Mouse (Mus musculus) C2C12 (cell line): ENCODE data around the gene Flt3. TPM values are rescaled to one million over a fixed set of nuclear protein-coding genes. Genes with fewer than 3 reads are reported as not detected.

Experiments
- H3K27me3 ChIP-seq: one replicate; pipeline ENCODE4 v1.6.1; 2011; ENCODE audit not compliant: control insufficient read depth, insufficient read depth, insufficient read length
- H3K36me3 ChIP-seq: one replicate; pipeline ENCODE4 v1.6.1; 2011; ENCODE audit not compliant: control insufficient read depth, insufficient read depth
- H3K4me3 ChIP-seq: one replicate; pipeline ENCODE4 v1.5.1; 2011; ENCODE audit warnings: mild to moderate bottlenecking, control low read depth; ENCODE audit not compliant: poor library complexity, insufficient read depth, severe bottlenecking
- H3K79me2 ChIP-seq: one replicate; pipeline ENCODE4 v1.6.1; 2011; ENCODE audit not compliant: control insufficient read depth, insufficient read depth
- H3K79me3 ChIP-seq: one replicate; pipeline ENCODE4 v1.6.1; 2011; ENCODE audit warnings: low read depth, control low read depth
- H3ac ChIP-seq: one replicate; pipeline ENCODE3; 2011; ENCODE audit warnings: low read depth; ENCODE audit not compliant: control insufficient read depth, insufficient read length
- CEBPB ChIP-seq: IDR thresholded peaks from one replicate; pipeline ENCODE4 v1.6.1; 2011; ENCODE audit warnings: low read depth, mild to moderate bottlenecking, control low read depth, moderate library complexity
- CTCF ChIP-seq: IDR thresholded peaks from one replicate; pipeline ENCODE4 v1.5.1; 2011; ENCODE audit not compliant: control insufficient read depth, insufficient read depth, insufficient read length
- FOSL1 ChIP-seq: IDR thresholded peaks from one replicate; pipeline ENCODE4 v1.8.0; 2011; ENCODE audit warnings: mild to moderate bottlenecking, low read length; ENCODE audit not compliant: poor library complexity, insufficient read depth, severe bottlenecking
- MAX ChIP-seq: IDR thresholded peaks from one replicate; pipeline ENCODE4 v1.6.1; 2011; ENCODE audit warnings: mild to moderate bottlenecking, control low read depth
- MYOD1 ChIP-seq: IDR thresholded peaks from one replicate; pipeline ENCODE4 v1.6.1; 2011; ENCODE audit warnings: low read depth; ENCODE audit not compliant: control insufficient read depth, insufficient read length
- MYOG ChIP-seq: IDR thresholded peaks from one replicate; pipeline ENCODE4 v1.6.1; 2011; ENCODE audit not compliant: control insufficient read depth, insufficient read length; ENCODE audit errors: extremely low read depth
- USF1 ChIP-seq: IDR thresholded peaks from one replicate; pipeline ENCODE4 v1.6.1; 2011; ENCODE audit warnings: low read depth, mild to moderate bottlenecking, control low read depth, moderate library complexity
- polyA plus RNA-seq: library from polyadenylated mRNA; unstranded; fragments of >200 nt; fragmentation: generic; extraction: Trizol; gene quantifications from one replicate; pipeline ENCODE4 v1.2.1, GENCODE M21; 2012; ENCODE audit warnings: missing spikeins

Gene Flt3
- polyA plus RNA-seq, 1 experiment: 0.01 TPM

DNA sequence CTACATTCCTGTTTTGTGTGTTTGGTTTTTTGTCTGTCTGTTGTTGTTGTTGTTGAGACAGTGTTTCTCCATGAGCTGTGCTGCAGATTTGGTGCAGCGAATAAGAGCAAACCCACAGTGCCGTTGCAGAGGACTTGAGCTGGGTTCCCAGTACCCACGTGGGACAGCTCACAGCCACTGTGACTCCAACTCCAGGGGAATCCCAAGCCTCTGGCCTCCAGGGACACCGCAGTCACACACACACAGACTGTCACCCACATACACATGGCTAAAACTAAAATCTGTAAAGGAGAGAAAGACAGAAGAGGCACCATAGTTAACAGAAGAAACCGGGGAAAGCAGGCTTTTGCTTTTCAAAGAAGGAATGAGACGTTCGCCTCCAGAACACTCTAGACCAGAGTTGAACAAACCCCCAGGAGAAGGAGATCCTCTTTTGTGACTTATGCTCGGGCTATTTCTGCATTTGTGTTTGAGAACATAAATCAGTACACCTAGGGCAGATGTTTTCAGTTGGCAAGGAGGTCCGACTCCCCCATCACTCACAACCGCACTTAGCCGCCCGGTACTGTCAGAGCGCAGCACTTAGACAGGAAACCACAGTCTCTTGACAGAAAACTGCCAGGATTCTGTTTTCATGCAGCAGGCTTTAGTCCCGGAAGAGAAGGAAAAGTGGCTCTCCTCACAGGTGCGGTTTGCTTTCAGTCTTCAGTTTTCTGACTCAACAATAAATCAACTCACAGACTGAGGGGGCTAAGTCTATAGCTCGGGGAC lies 34.1 kb downstream of the Flt3 start:
- no peaks in the 10 kb centered on the region for H3K79me2 ChIP-seq
- H3K36me3 ChIP-seq: no peaks in the 10 kb centered on the region
- H3K27me3 ChIP-seq: peaks cover 16% of the 10 kb centered on the region

DNA sequence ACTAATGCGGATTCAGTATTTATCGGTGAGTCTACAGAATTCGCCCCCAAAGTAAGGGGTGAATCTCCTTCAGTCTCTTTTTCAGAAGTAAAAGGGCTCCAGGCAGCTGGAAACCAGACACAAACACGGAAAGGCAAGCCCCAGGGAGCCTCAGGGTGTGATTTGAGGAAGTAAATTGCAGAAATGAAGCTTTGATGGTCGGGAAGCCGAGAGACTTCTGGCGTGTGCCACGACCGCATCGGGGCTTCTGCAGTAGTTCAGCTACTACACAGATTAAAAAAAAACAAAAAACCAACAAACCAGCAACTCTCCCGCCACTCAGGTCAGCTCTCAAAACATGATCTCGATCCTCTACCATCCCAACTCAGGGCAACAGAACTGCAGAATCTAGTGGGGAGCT lies 37.2 kb downstream of the Flt3 start:
- TF ChIP-seq MAX (no peak), CTCF (no peak), MYOD1 (no peak), FOSL1 (no peak), USF1 (no peak), CEBPB (no peak), MYOG (no peak)
- Histone ChIP-seq H3ac (no peak overlapping the region), H3K36me3 (no peaks in the 10 kb centered on the region), H3K27me3 (peaks cover 8% of the 10 kb centered on the region), H3K79me2 (no peaks in the 10 kb centered on the region), H3K79me3 (no peaks in the 10 kb centered on the region), H3K4me3 (no peak overlapping the region)

More for the DNA sequence above, 34.1 kb downstream of the Flt3 start:
- TF ChIP-seq CEBPB (no peak), MYOG (no peak), MAX (no peak), CTCF (no peak), FOSL1 (no peak), USF1 (no peak)
- no peak overlapping the region for H3K4me3 ChIP-seq
- H3ac ChIP-seq: no peak overlapping the region
- H3K79me3 ChIP-seq: no peaks in the 10 kb centered on the region

DNA sequence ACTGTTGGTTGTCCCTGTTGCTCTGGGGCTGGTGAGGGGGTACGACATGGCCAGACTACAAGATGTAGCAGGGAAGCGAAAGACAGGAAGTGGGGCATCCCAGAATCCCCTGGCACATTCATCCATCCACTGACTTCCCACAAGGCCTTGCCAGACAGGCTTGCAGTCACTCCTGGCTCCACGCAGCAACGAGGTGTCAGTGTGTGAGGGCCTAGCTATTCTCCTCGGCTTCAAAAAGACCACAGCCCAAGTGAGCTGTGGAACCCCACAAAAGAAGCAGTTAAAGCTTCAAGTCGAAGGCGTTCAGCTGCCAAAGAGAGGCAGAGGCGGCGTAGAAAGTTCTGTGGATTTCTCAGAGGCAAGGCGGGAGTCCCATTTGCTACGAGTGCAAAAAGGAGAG lies 41.8 kb downstream of the Flt3 start:
- no peaks in the 10 kb centered on the region for H3K27me3 ChIP-seq
- no peak overlapping the region for H3ac ChIP-seq
- TF ChIP-seq MAX (no peak), FOSL1 (no peak), MYOD1 (no peak), CTCF (no peak), MYOG (no peak), USF1 (no peak), CEBPB (no peak)
- no peaks in the 10 kb centered on the region for H3K36me3 ChIP-seq
- no peak overlapping the region for H3K4me3 ChIP-seq
- H3K79me2 ChIP-seq: no peaks in the 10 kb centered on the region
- H3K79me3 ChIP-seq: no peaks in the 10 kb centered on the region

DNA sequence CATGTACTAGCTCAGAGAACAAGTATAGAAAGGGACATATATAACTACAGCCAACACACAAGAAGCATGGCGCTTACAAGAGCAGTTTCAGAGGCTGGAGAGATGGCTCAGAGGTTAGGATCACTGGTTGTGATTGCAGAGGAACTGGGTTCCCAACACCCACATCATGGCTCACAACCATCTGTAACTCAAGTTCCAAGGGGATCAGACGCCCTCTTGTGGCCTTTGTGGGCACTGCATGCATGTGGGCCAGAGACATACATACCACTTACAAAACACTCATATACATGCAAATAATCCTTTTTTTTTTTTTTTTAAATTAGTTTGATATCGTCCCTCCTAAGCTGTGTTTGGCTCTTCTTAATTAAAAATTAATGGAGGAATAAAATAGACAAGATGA lies 42.8 kb downstream of the Flt3 start:
- no peaks in the 10 kb centered on the region for H3K79me3 ChIP-seq
- H3K36me3 ChIP-seq: no peaks in the 10 kb centered on the region
- no peak overlapping the region for H3ac ChIP-seq
- H3K27me3 ChIP-seq: no peaks in the 10 kb centered on the region
- TF ChIP-seq CTCF (peak; percentile 21), MYOD1 (no peak), MYOG (no peak), CEBPB (no peak), FOSL1 (no peak)
- no peak overlapping the region for H3K4me3 ChIP-seq
- no peaks in the 10 kb centered on the region for H3K79me2 ChIP-seq

DNA sequence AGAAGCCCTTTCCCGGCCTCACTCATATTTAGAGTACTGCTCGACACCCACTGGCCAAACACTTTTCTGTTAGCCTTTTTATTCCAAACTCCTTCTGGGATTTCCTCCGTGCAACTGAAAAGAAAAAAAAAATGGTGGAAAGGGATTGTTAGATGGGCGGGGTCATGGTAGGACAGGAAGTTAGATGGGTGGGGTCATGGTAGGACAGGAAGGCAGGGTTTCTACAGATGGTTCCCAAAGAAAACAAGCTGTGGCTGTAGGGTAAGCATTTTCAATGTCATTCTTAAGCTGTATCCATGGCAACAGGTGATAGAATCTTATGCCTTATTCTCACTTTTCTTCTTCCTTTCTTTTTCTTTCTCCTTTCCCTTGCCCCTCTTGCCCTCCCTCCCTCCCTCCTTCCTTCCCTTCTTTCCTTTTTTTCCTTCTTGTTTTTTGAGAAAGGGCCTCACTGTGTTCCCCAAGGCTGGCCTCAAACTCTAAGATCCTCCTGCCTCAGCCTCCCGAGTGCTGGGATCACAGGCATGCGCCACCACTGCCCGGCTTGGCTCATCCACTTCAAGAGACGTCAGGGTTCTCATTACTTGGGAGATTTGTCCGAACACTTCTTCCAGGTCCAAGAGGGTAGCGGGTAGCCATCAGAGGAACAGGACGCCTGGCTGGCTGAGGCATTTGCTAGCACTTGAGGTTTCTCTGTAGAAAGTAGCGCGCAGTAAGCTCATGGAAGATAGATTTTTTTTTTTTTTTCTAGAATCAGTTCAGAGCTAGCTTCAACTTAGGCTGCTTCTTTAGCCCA lies 43.8 kb downstream of the Flt3 start:
- Histone ChIP-seq H3K27me3 (no peaks in the 10 kb centered on the region), H3K4me3 (no peak overlapping the region), H3K79me3 (no peaks in the 10 kb centered on the region), H3K79me2 (no peaks in the 10 kb centered on the region), H3K36me3 (no peaks in the 10 kb centered on the region), H3ac (no peak overlapping the region)
- TF ChIP-seq FOSL1 (no peak), MYOG (no peak)

DNA sequence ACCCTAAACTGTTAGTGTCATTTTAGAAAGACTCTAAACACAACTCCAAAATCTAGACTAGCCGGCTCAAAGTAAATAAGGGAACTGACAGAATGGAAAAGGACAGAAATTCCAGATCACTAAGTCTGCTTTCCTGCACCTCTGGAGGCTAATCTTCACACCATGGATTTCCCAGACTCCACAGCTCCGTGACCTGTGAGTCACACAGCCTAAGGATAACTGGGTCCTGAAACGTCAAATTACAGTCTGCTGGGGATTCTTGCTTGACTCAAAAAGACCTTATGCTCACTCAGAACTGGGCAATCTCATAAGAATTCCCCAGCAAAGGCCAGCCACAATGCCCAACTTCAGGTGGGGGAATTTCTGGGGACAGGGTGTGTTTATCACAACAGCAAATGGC lies 44.5 kb downstream of the Flt3 start:
- TF ChIP-seq MYOG (no peak), CTCF (no peak), CEBPB (no peak), MYOD1 (no peak), MAX (no peak), USF1 (no peak), FOSL1 (no peak)
- Histone ChIP-seq H3K36me3 (no peaks in the 10 kb centered on the region), H3K79me2 (no peaks in the 10 kb centered on the region), H3K79me3 (no peaks in the 10 kb centered on the region), H3K27me3 (no peaks in the 10 kb centered on the region), H3ac (no peak overlapping the region), H3K4me3 (no peak overlapping the region)
